Comparison of ENCODE assay signal across 14 mouse cellular contexts in genomic region chr2:76599214-76599613, GRCm38 (mm10). TPM values are rescaled to one million over a fixed set of nuclear protein-coding genes. Genes with fewer than 3 reads are reported as not detected.
DNase-seq lines count a peak whose midpoint lies in the region; ATAC-seq and TF ChIP-seq lines count a peak whose summit lies in the region.
"Had no signal": no experiment of that assay in that cellular context is flagged by ENCODE, and none has a peak within 500 bp of the region (broad histone marks: within the 10 kb centered on the region; RNA-seq: fewer than 3 reads in every experiment).

No protein-coding gene starts in this region.

- H3K9ac ChIP-seq in forebrain, embryonic 14.5 days (ENCODE audit: low read length), result no peak overlapping the region
- no peak overlapping the region for H3K9ac ChIP-seq in forebrain, embryonic 11.5 days (ENCODE audit: low read length)
- no peak overlapping the region for H3K9ac ChIP-seq in liver, adult 2 months (ENCODE audit: low read depth, low read length)
- H3K9ac ChIP-seq in MEL (ENCODE audit: control insufficient read depth, low read depth, low read length, poor library complexity, severe bottlenecking), result no peak overlapping the region
- H3K9ac ChIP-seq: forebrain, embryonic 12.5 days; heart, embryonic 13.5 days; kidney, embryonic 15.5 days; midbrain, embryonic 12.5 days had no signal

- no peaks in the 10 kb centered on the region for H3K9me3 ChIP-seq in forebrain, embryonic 14.5 days (replicated peaks; ENCODE audit: control insufficient read depth, low read length)
- no peaks in the 10 kb centered on the region for H3K9me3 ChIP-seq in forebrain, embryonic 11.5 days (ENCODE audit: control insufficient read depth, low read length)
- H3K9me3 ChIP-seq in MEL (replicated peaks; ENCODE audit: insufficient read depth, low read length), result no peaks in the 10 kb centered on the region
- H3K9me3 ChIP-seq: forebrain, embryonic 12.5 days; heart, embryonic 13.5 days; kidney, embryonic 15.5 days; midbrain, embryonic 12.5 days had no signal

- ATAC-seq in forebrain, embryonic 14.5 days, result no peak
- ATAC-seq in forebrain, embryonic 11.5 days (replicated peaks; ENCODE audit: low FRiP score), result no peak
- ATAC-seq: CD4-positive, CD25-positive, alpha-beta regulatory T cell, adult 4 months had no signal

- H3K4me2 ChIP-seq in forebrain, embryonic 14.5 days (ENCODE audit: low read length), result no peak overlapping the region
- no peak overlapping the region for H3K4me2 ChIP-seq in forebrain, embryonic 11.5 days (ENCODE audit: low read depth, low read length, severe bottlenecking)
- H3K4me2 ChIP-seq: forebrain, embryonic 12.5 days; heart, embryonic 13.5 days; kidney, embryonic 15.5 days; midbrain, embryonic 12.5 days had no signal

- no peak overlapping the region for H3K4me3 ChIP-seq in forebrain, embryonic 14.5 days (ENCODE audit: low read depth, low read length)
- no peak overlapping the region for H3K4me3 ChIP-seq in forebrain, embryonic 11.5 days (ENCODE audit: low read depth, low read length)
- H3K4me3 ChIP-seq in liver, adult 2 months (ENCODE audit: insufficient read depth, low read depth, low read length), result no peak overlapping the region
- H3K4me3 ChIP-seq in MEL (ENCODE audit: control insufficient read depth in 1 of 2, insufficient read depth in 1 of 2, low read depth in 2 of 2, low read length in 2 of 2), result no peak overlapping the region
- H3K4me3 ChIP-seq: forebrain, embryonic 12.5 days; heart, embryonic 13.5 days; kidney, embryonic 15.5 days; midbrain, embryonic 12.5 days had no signal

- peaks cover 3% of the 10 kb centered on the region; the same call in 1 of the 2 replicates for H3K36me3 ChIP-seq in forebrain, embryonic 14.5 days (ENCODE audit: control insufficient read depth, insufficient read depth, low read length)
- no peaks in the 10 kb centered on the region for H3K36me3 ChIP-seq in forebrain, embryonic 11.5 days (ENCODE audit: control insufficient read depth, insufficient read depth, low read length)
- H3K36me3 ChIP-seq in liver, adult 2 months (ENCODE audit: control insufficient read depth, insufficient read depth, low read length), result no peaks in the 10 kb centered on the region
- no peaks in the 10 kb centered on the region for H3K36me3 ChIP-seq in MEL (ENCODE audit: control insufficient read depth in 1 of 2, insufficient read depth in 2 of 2, low read length in 2 of 2)
- H3K36me3 ChIP-seq: forebrain, embryonic 12.5 days had no signal

- H3K79me2 ChIP-seq in liver, adult 2 months (ENCODE audit: control insufficient read depth, insufficient read depth, low read length), result no peaks in the 10 kb centered on the region
- H3K79me2 ChIP-seq in MEL (ENCODE audit: control insufficient read depth, insufficient read depth, low read length, poor library complexity), result no peaks in the 10 kb centered on the region

- no peak for TF ChIP-seq EP300 in MEL (IDR thresholded peaks at IDR 0.05; ENCODE audit: low read depth in 1 of 2, low read length in 2 of 2)

- no peaks in the 10 kb centered on the region for H3K27me3 ChIP-seq in forebrain, embryonic 14.5 days (replicated peaks; ENCODE audit: control insufficient read depth, insufficient read depth, low read length)
- H3K27me3 ChIP-seq in forebrain, embryonic 11.5 days (ENCODE audit: control insufficient read depth, insufficient read depth, low read length), result no peaks in the 10 kb centered on the region
- no peaks in the 10 kb centered on the region for H3K27me3 ChIP-seq in liver, adult 2 months (ENCODE audit: control insufficient read depth, insufficient read depth, low read length)
- H3K27me3 ChIP-seq in MEL (ENCODE audit: control insufficient read depth in 1 of 2, insufficient read depth in 2 of 2, low read length in 2 of 2), result no peaks in the 10 kb centered on the region
- H3K27me3 ChIP-seq: forebrain, embryonic 12.5 days; heart, embryonic 13.5 days; kidney, embryonic 15.5 days; midbrain, embryonic 12.5 days had no signal

- no peak; the same call in 1 of the 2 replicates for TF ChIP-seq RAD21 in MEL (IDR thresholded peaks at IDR 0.05; ENCODE audit: low read depth, low read length)

- TF ChIP-seq CTCF in liver, adult 2 months (IDR thresholded peaks at IDR 0.05; ENCODE audit: low read depth, low read length), result peak; percentile 45
- peak in 2 of 3 experiments; percentile 30 to 33; a peak in 4 of 6 replicates for TF ChIP-seq CTCF in MEL (IDR thresholded peaks at IDR 0.05 in 2 of 3, conservative IDR thresholded peaks at IDR 0.05 in 1 of 3; ENCODE audit: control insufficient read depth in 1 of 3, insufficient read depth in 1 of 3, low read depth in 2 of 3, low read length in 3 of 3, poor library complexity in 1 of 3, severe bottlenecking in 1 of 3)

- 54% methylated on average over 5 of the region's 5 CpGs for WGBS in forebrain, embryonic 14.5 days
- 73% methylated on average over 5 of the region's 5 CpGs for WGBS in forebrain, embryonic 11.5 days
- WGBS in liver, adult 2 months, result 80% methylated on average over 5 of the region's 5 CpGs

- no peaks in the 10 kb centered on the region for H3K4me1 ChIP-seq in forebrain, embryonic 14.5 days (ENCODE audit: control insufficient read depth, insufficient read depth, low read length)
- H3K4me1 ChIP-seq in forebrain, embryonic 11.5 days (replicated peaks; ENCODE audit: control insufficient read depth, insufficient read depth, low read length), result no peaks in the 10 kb centered on the region
- H3K4me1 ChIP-seq in liver, adult 2 months (ENCODE audit: control insufficient read depth, insufficient read depth, low read length), result no peaks in the 10 kb centered on the region
- H3K4me1 ChIP-seq in MEL (ENCODE audit: control insufficient read depth in 1 of 2, insufficient read depth in 2 of 2, low read length in 2 of 2), result no peaks in the 10 kb centered on the region
- H3K4me1 ChIP-seq: forebrain, embryonic 12.5 days; heart, embryonic 13.5 days; kidney, embryonic 15.5 days; midbrain, embryonic 12.5 days had no signal

- TF ChIP-seq POLR2A in liver, adult 2 months (IDR thresholded peaks at IDR 0.05; ENCODE audit: extremely low read depth, insufficient read depth, low read length), result no peak
- no peak for TF ChIP-seq POLR2A in MEL (IDR thresholded peaks at IDR 0.05; ENCODE audit: control insufficient read depth in 1 of 2, insufficient read depth in 1 of 2, low read depth in 1 of 2, low read length in 2 of 2, poor library complexity in 1 of 2)

- DNase-seq in forebrain, embryonic 14.5 days (ENCODE audit: low spot score), result peak; percentile 25
- DNase-seq in forebrain, embryonic 11.5 days (ENCODE audit: low spot score), result no peak
- DNase-seq in liver, adult 2 months (ENCODE audit: extremely low read depth, low read depth, low spot score), result no peak
- DNase-seq in liver (no peak), MEL (ENCODE audit: low read depth, low spot score) (no peak)
- DNase-seq in lung, postnatal 14 days, result peak; percentile 25
- no peak for DNase-seq in thymus, postnatal 25 days
- DNase-seq in yolk sac, embryonic 10.5 days (ENCODE audit: low spot score), result no peak
- DNase-seq: cerebellum, postnatal 36 days had no signal

- no peak overlapping the region for H3K27ac ChIP-seq in forebrain, embryonic 14.5 days (ENCODE audit: low read depth, low read length)
- H3K27ac ChIP-seq in forebrain, embryonic 11.5 days (ENCODE audit: low read depth, low read length), result no peak overlapping the region
- no peak overlapping the region for H3K27ac ChIP-seq in liver, adult 2 months (replicated peaks; ENCODE audit: insufficient read depth, low read depth, low read length)
- no peak overlapping the region for H3K27ac ChIP-seq in MEL (ENCODE audit: control insufficient read depth, low read depth, low read length)
- H3K27ac ChIP-seq: forebrain, embryonic 12.5 days; heart, embryonic 13.5 days; kidney, embryonic 15.5 days; midbrain, embryonic 12.5 days had no signal

TF ChIP-seq in MEL, 35 proteins besides CTCF, POLR2A, EP300 and RAD21:
- peak; percentile 28; the same call in 1 of the 2 replicates for TF ChIP-seq SMC3 (IDR thresholded peaks at IDR 0.05; ENCODE audit: low read depth, low read length)
- no peak for TF ChIP-seq MXI1 (IDR thresholded peaks at IDR 0.05; ENCODE audit: low read depth, low read length)
- no peak for TF ChIP-seq GATA1 (IDR thresholded peaks at IDR 0.05; ENCODE audit: low read depth, low read length)
- no peak for TF ChIP-seq KAT2A (conservative IDR thresholded peaks at IDR 0.05; ENCODE audit: low read depth, low read length)
TF ChIP-seq in MEL: peak in this region for 1.

RNA-seq across cellular contexts. Expression of gene Prkra, which starts 48.6 kb away (rescaled TPM):
- polyA plus RNA-seq in forebrain, embryonic 14.5 days (2014; fragmentation: Nextera tagmentation; extraction: Ambion mirVana), result 109 and 112 TPM in 2 replicates
- polyA plus RNA-seq in forebrain, embryonic 11.5 days (2014; fragmentation: Nextera tagmentation; extraction: Ambion mirVana), result 91.9 and 98.3 TPM in 2 replicates
- total RNA-seq in liver, adult 2 months (2014; rRNA removed), result 24.8 and 26.9 TPM in 2 replicates
- 11.2 and 12.0 TPM in 2 replicates for polyA plus RNA-seq in liver, adult 2 months (2012; rRNA removed)
- total RNA-seq in MEL (2012; rRNA removed), result 15.7 and 18.8 TPM in 2 replicates
- polyA plus RNA-seq in MEL (2012; ENCODE audit: insufficient read depth in 1 of 2, insufficient read length in 2 of 2, low read depth in 1 of 2, low replicate concordance in 2 of 2, missing spikeins in 1 of 2), result 10 to 100 TPM in 1 of 2 experiments, not detected in 1; 21.5 TPM

RNA-seq across cellular contexts. Expression of gene Pjvk, which starts 49.1 kb away (rescaled TPM):
- polyA plus RNA-seq in forebrain, embryonic 14.5 days (2014; fragmentation: Nextera tagmentation; extraction: Ambion mirVana), result 0.38 and 2.1 TPM in 2 replicates
- 1.0 and 1.1 TPM in 2 replicates for polyA plus RNA-seq in forebrain, embryonic 11.5 days (2014; fragmentation: Nextera tagmentation; extraction: Ambion mirVana)
- not detected in 2 replicates for total RNA-seq in liver, adult 2 months (2014; rRNA removed)
- polyA plus RNA-seq in liver, adult 2 months (2012; rRNA removed), result not detected in 2 replicates
- total RNA-seq in MEL (2012; rRNA removed), result not detected in 2 replicates
- under 1 TPM in 1 of 2 experiments, not detected in 1; 0.07 TPM for polyA plus RNA-seq in MEL (2012; ENCODE audit: insufficient read depth in 1 of 2, insufficient read length in 2 of 2, low read depth in 1 of 2, low replicate concordance in 2 of 2, missing spikeins in 1 of 2)
- polyA plus RNA-seq: CD4-positive, CD25-positive, alpha-beta regulatory T cell, adult 4 months; heart, embryonic 13.5 days had no signal

Comparison
In these comparisons a context has a peak if more than half of its experiments do, and no peak if none do; other contexts are left out.
1. DNase-seq: peak in forebrain, embryonic 14.5 days (single experiment) and lung, postnatal 14 days (single experiment); none in forebrain, embryonic 11.5 days (single experiment), liver, adult 2 months (single experiment), liver (single experiment), MEL (single experiment), thymus, postnatal 25 days (single experiment) and yolk sac, embryonic 10.5 days (single experiment).